Mouse (Mus musculus) v-Abl transformed pro-B cells (cell line): Measurements from ENCODE around the gene Gm37419.

Experiments
- in situ Hi-C, 2 experiments: fragments of 400-800 bp; cut with MboI; formaldehyde crosslinking; loops; one replicate each; pipeline ENCODE4 v1.15.1; 2025; ENCODE audit not compliant: unreplicated experiment in 2 of 2

Gm37419 gene

GRCm38 (mm10) chr16:23977732-23978131 lies 10.6 kb upstream of the Gm37419 start:
- in situ Hi-C loops, result loop anchor here in 1 of 2 experiments (25.0 kb wide), 1 partner anchor 360 kb away; no protein-coding TSS in a partner anchor

GRCm38 (mm10) chr16:23978495-23978894 lies 9.8 kb upstream of the Gm37419 start:
- in situ Hi-C loops, result loop anchor here in 1 of 2 experiments (25.0 kb wide), 1 partner anchor 359 kb away; no protein-coding TSS in a partner anchor

- in situ Hi-C loops, result loop anchor here in 1 of 2 experiments (25.0 kb wide), 1 partner anchor 358 kb away; no protein-coding TSS in a partner anchor
Observed at GRCm38 (mm10) chr16:23979446-23979845, 8.8 kb upstream of the Gm37419 start.

GRCm38 (mm10) chr16:23980201-23980870 lies 7.9 kb upstream of the Gm37419 start:
- in situ Hi-C loops, result loop anchor here (5.0 to 25.0 kb wide), 10 partner anchors 357 to 1982 kb away; no protein-coding TSS in a partner anchor

- in situ Hi-C loops, result loop anchor here (5.0 to 25.0 kb wide), 10 partner anchors 356 to 1981 kb away; no protein-coding TSS in a partner anchor
Observed at GRCm38 (mm10) chr16:23980991-23981720, 7.1 kb upstream of the Gm37419 start.

- in situ Hi-C loops, result loop anchor here (5.0 to 25.0 kb wide), 10 partner anchors 355 to 1980 kb away; no protein-coding TSS in a partner anchor
Observed at GRCm38 (mm10) chr16:23981925-23982851, 6.1 kb upstream of the Gm37419 start.

- in situ Hi-C loops, result loop anchor here (5.0 to 25.0 kb wide), 10 partner anchors 354 to 1979 kb away; no protein-coding TSS in a partner anchor
Observed at GRCm38 (mm10) chr16:23982891-23983588, 5.2 kb upstream of the Gm37419 start.

GRCm38 (mm10) chr16:23984183-23984582 lies 4.1 kb upstream of the Gm37419 start:
- in situ Hi-C loops, result loop anchor here (5.0 to 25.0 kb wide), 10 partner anchors 353 to 1978 kb away; no protein-coding TSS in a partner anchor

- in situ Hi-C loops, result loop anchor here (5.0 to 25.0 kb wide), 14 partner anchors 352 to 1977 kb away; partner anchors contain the start of gene Lpp (in 1 of the 2)
Observed at GRCm38 (mm10) chr16:23984760-23985466, 3.4 kb upstream of the Gm37419 start.

- in situ Hi-C loops, result loop anchor here (5.0 to 25.0 kb wide), 10 partner anchors 352 to 1192 kb away; partner anchors contain the start of gene Lpp (in 1 of the 2)
Observed at GRCm38 (mm10) chr16:23985467-23985861, 2.8 kb upstream of the Gm37419 start.

- in situ Hi-C loops, result loop anchor here (5.0 to 25.0 kb wide), 10 partner anchors 351 to 1191 kb away; partner anchors contain the start of gene Lpp (in 1 of the 2)
Observed at GRCm38 (mm10) chr16:23986176-23986575, 2.1 kb upstream of the Gm37419 start.

- in situ Hi-C loops, result loop anchor here (5.0 to 25.0 kb wide), 10 partner anchors 350 to 1190 kb away; partner anchors contain the start of gene Lpp (in 1 of the 2)
Observed at GRCm38 (mm10) chr16:23986871-23987270, 1.4 kb upstream of the Gm37419 start.

- in situ Hi-C loops, result loop anchor here (5.0 to 25.0 kb wide), 10 partner anchors 350 to 1190 kb away; partner anchors contain the start of gene Lpp (in 1 of the 2)
Observed at GRCm38 (mm10) chr16:23987341-23988156, 733 bp upstream of the Gm37419 start.

GRCm38 (mm10) chr16:23988157-23988465 lies 171 bp upstream of the Gm37419 start:
- in situ Hi-C loops, result loop anchor here (5.0 to 25.0 kb wide), 10 partner anchors 349 to 1189 kb away; partner anchors contain the start of gene Lpp (in 1 of the 2)

GRCm38 (mm10) chr16:23989209-23990160 lies 1.2 kb downstream of the Gm37419 start:
- in situ Hi-C loops, result loop anchor here (5.0 to 25.0 kb wide), 11 partner anchors 173 to 1188 kb away; partner anchors contain the start of gene Lpp (in 1 of the 2)
